Mouse (Mus musculus): ENCODE measurements around the gene Mmachc. TPM values are rescaled to one million over a fixed set of nuclear protein-coding genes. Genes with fewer than 3 reads are reported as not detected.

Gene Mmachc
- polyA plus RNA-seq (2012; ENCODE audit: low replicate concordance), result 0.35 and 1.0 TPM in 2 replicates

GRCm38 (mm10) chr4:116708201-116708764 lies at the start of gene Mmachc, which contains the start of gene Ccdc163:
Mmachc (minus strand) TSS chr4:116708406.
Ccdc163 (plus strand) TSS chr4:116708509.

GRCm38 (mm10) chr4:116720343-116721097 lies 12.3 kb upstream of the Mmachc start, which contains the start of gene Tesk2:
Tesk2 (plus strand) TSS chr4:116720948.

GRCm38 (mm10) chr4:116685402-116686061 lies 22.7 kb downstream of the Mmachc start, which contains the start of gene Prdx1:
Prdx1 (plus strand) TSS chr4:116685544.

Other genes with a start within 250 kb of the Mmachc start
- gene Mast2, start 244.2 kb downstream of the Mmachc start, polyA plus RNA-seq (2012; ENCODE audit: low replicate concordance), result 31.5 and 46.9 TPM in 2 replicates
- gene Ipp, start 200.9 kb downstream of the Mmachc start, polyA plus RNA-seq (2012; ENCODE audit: low replicate concordance), result 1.3 and 2.6 TPM in 2 replicates
- gene Tmem69, start 152.5 kb downstream of the Mmachc start, polyA plus RNA-seq (2012; ENCODE audit: low replicate concordance), result 0.73 and 3.1 TPM in 2 replicates
- 32.1 and 56.5 TPM in 2 replicates for gene Gpbp1l1, start 150.7 kb downstream of the Mmachc start, polyA plus RNA-seq (2012; ENCODE audit: low replicate concordance)
- 5.2 and 5.3 TPM in 2 replicates for gene Ccdc17, start 111.8 kb downstream of the Mmachc start, polyA plus RNA-seq (2012; ENCODE audit: low replicate concordance)
- gene Nasp, start 80.5 kb downstream of the Mmachc start, polyA plus RNA-seq (2012; ENCODE audit: low replicate concordance), result 0.47 and 15.0 TPM in 2 replicates
- gene Akr1a1, start 56.7 kb downstream of the Mmachc start, polyA plus RNA-seq (2012; ENCODE audit: low replicate concordance), result 114 and 200 TPM in 2 replicates
- 2.7 and 20.5 TPM in 2 replicates for gene Prdx1, start 22.9 kb downstream of the Mmachc start, polyA plus RNA-seq (2012; ENCODE audit: low replicate concordance)
- 1.2 and 5.7 TPM in 2 replicates for gene Ccdc163, start 103 bp upstream of the Mmachc start, polyA plus RNA-seq (2012; ENCODE audit: low replicate concordance)
- gene Tesk2, start 12.5 kb upstream of the Mmachc start, polyA plus RNA-seq (2012; ENCODE audit: low replicate concordance), result 3.9 and 9.9 TPM in 2 replicates
- 2.3 and 5.9 TPM in 2 replicates for gene Toe1, start 99.2 kb upstream of the Mmachc start, polyA plus RNA-seq (2012; ENCODE audit: low replicate concordance)
- gene Mutyh, start 99.3 kb upstream of the Mmachc start, polyA plus RNA-seq (2012; ENCODE audit: low replicate concordance), result 13.7 and 19.9 TPM in 2 replicates
- 0.28 and 0.30 TPM in 2 replicates for gene Hpdl, start 113.3 kb upstream of the Mmachc start, polyA plus RNA-seq (2012; ENCODE audit: low replicate concordance)
- 0.03 and 0.09 TPM in 2 replicates for gene Zswim5, start 169.0 kb upstream of the Mmachc start, polyA plus RNA-seq (2012; ENCODE audit: low replicate concordance)

Measured in hematopoietic multipotent progenitor cell, adult 10-12 weeks (in vitro differentiated cells).